Mouse (Mus musculus): ENCODE measurements around the gene H2-Eb1. TPM values are rescaled to one million over a fixed set of nuclear protein-coding genes. Genes with fewer than 3 reads are reported as not detected.

The H2-Eb1 gene
- 0.23 and 0.63 TPM in 2 replicates for polyA plus RNA-seq (2014; fragmentation: Nextera tagmentation; extraction: Ambion mirVana)

DNA sequence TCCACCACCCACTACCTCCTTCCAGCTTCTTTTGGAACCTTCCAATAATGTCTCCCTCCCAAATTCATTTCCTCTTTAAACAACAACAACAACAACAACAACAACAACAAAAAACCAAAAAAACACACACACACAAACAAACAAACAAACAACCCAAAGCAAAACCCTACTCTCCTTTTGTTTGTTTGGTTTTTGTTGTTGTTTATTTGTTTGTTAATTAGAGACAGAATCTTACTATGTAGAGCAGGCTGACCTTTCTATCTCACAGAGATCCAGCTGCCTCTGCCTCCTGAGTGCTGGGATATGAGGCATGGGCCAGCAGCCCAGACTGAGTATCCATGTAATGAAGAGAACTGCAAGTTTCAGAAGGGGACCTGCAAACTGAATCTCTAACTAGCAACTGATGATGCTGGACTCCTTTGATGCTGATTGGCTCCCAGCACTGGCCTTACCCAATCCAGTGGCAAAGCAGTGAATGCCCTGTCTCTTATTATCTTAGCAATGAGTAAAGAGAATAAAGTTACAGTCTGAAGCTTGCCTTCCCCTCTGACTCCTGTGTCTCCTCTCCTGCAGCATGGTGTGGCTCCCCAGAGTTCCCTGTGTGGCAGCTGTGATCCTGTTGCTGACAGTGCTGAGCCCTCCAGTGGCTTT lies at the start of gene H2-Eb1:
H2-Eb1 (plus strand) TSS at position 488 of the 651 bp plus-strand sequence.
- no peak within 1 kb of the TSS for H3K4me3 ChIP-seq (ENCODE audit: low read depth, low read length)
- no peak within 1 kb of the TSS for H3K9ac ChIP-seq (ENCODE audit: low read depth, low read length)
- H3K9me3 ChIP-seq (ENCODE audit: control insufficient read depth, low read length) = no peaks in the 10 kb centered on the region
- H3K4me2 ChIP-seq = no peak within 1 kb of the TSS
- ATAC-seq (replicated peaks; ENCODE audit: low FRiP score) (peak; percentile 51; the same call in 1 of the 2 replicates), DNase-seq (ENCODE audit: low spot score) (no peak)
- H3K4me1 ChIP-seq (replicated peaks; ENCODE audit: control insufficient read depth, insufficient read depth, low read length) = no peaks in the 10 kb centered on the region
- H3K27me3 ChIP-seq (replicated peaks; ENCODE audit: control insufficient read depth, insufficient read depth, low read length) = no peaks in the 10 kb centered on the region; the same call in 1 of the 2 replicates
- no peaks in the 10 kb centered on the region for H3K36me3 ChIP-seq (ENCODE audit: control insufficient read depth, insufficient read depth, low read length)
- no peak within 1 kb of the TSS for H3K27ac ChIP-seq (ENCODE audit: low read depth, low read length)

DNA sequence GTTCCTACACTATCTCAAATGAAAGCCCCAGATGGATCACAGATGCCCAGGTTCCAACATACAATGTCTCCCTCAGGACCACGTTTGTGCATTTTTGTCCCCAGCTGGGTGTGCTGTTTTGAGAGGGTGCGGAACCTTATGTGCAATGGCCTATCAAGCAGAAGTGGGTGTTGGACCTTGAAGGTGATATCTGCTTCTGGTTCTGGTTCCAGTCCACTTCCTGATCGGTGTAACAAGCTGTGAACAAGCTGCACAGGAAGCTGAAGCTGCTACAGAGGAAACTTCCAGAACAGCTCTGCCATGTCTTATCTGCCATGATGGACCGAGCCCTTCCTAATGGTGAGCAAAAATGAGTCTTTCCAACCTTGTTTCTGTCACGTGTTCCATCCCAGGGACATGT lies 49.2 kb upstream of the H2-Eb1 start:
- 72% methylated on average over 5 of the region's 5 CpGs for WGBS
- DNase-seq (ENCODE audit: low spot score) (no peak), ATAC-seq (replicated peaks; ENCODE audit: low FRiP score) (no peak)
- no peak overlapping the region for H3K4me3 ChIP-seq (ENCODE audit: low read depth, low read length)
- H3K9ac ChIP-seq (ENCODE audit: low read depth, low read length) = no peak overlapping the region
- no peak overlapping the region for H3K4me2 ChIP-seq
- no peaks in the 10 kb centered on the region for H3K36me3 ChIP-seq (ENCODE audit: control insufficient read depth, insufficient read depth, low read length)
- H3K27ac ChIP-seq (ENCODE audit: low read depth, low read length) = no peak overlapping the region
- H3K4me1 ChIP-seq (replicated peaks; ENCODE audit: control insufficient read depth, insufficient read depth, low read length) = no peaks in the 10 kb centered on the region
- H3K27me3 ChIP-seq (replicated peaks; ENCODE audit: control insufficient read depth, insufficient read depth, low read length) = no peaks in the 10 kb centered on the region; the same call in none of the 2 replicates
- H3K9me3 ChIP-seq (ENCODE audit: control insufficient read depth, low read length) = no peaks in the 10 kb centered on the region

DNA sequence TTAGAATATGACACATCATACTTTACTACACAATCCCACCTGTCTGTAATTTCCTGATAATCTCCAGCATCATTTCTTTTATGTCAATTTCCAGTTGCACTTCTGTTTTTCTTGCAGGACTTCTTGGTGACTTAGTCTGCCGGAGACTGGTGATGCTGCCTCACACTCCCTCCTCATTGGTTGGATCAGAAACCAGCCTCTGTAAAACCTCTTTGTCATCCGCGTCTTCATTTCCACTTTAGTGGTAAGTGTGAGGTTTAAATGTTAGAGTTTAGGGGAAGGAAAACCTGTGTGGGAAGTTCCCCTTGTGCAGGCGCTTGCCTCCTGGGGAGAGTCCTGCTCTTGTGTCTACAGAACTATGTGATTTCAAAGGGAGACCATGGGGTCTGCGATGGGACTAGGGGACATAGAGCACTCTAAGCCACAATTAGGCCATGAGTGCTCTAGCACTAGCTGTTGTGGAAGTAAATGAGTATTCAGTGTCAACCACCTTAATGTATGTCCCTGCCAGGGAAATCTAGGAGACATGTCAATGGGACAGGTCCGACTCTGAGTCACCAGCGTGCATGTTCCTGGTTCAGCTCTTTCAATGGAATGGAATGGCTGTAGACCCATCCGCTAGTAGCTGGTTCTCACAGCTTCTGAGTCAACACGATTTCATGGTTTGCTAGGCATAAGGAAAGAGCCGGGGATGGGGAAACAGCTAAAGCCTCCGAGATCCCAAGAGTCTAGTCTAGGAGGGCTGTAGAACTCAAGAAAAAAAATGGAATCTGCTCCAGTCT lies 47.9 kb upstream of the H2-Eb1 start, which contains the start of gene H2-Ab1:
H2-Ab1 (plus strand) TSS at position 96 of the 782 bp plus-strand sequence.
- WGBS = 63% methylated on average over 11 of the region's 11 CpGs
- no peaks in the 10 kb centered on the region for H3K36me3 ChIP-seq (ENCODE audit: control insufficient read depth, insufficient read depth, low read length)
- DNase-seq (ENCODE audit: low spot score) = peak; percentile 44

GRCm38 (mm10) chr17:34260551-34260950 lies 45.1 kb upstream of the H2-Eb1 start:
- Histone ChIP-seq H3K4me2 (no peak overlapping the region), H3K27ac (ENCODE audit: low read depth, low read length) (no peak overlapping the region), H3K9me3 (ENCODE audit: control insufficient read depth, low read length) (no peaks in the 10 kb centered on the region), H3K36me3 (ENCODE audit: control insufficient read depth, insufficient read depth, low read length) (no peaks in the 10 kb centered on the region), H3K9ac (ENCODE audit: low read depth, low read length) (no peak overlapping the region), H3K27me3 (replicated peaks; ENCODE audit: control insufficient read depth, insufficient read depth, low read length) (peaks cover 28% of the 10 kb centered on the region), H3K4me1 (replicated peaks; ENCODE audit: control insufficient read depth, insufficient read depth, low read length) (0 out of 2 replicates have a peak, but pooled peaks cover 4% of the 10 kb centered on the region), H3K4me3 (ENCODE audit: low read depth, low read length) (no peak overlapping the region)
- no peak for DNase-seq (ENCODE audit: low spot score)
- ATAC-seq (replicated peaks; ENCODE audit: low FRiP score) = no peak
- 70% methylated on average over 5 of the region's 5 CpGs for WGBS

More for the DNA sequence above, 47.9 kb upstream of the H2-Eb1 start, which contains the start of gene H2-Ab1:
- Histone ChIP-seq H3K9ac (ENCODE audit: low read depth, low read length) (no peak within 1 kb of the TSS), H3K9me3 (ENCODE audit: control insufficient read depth, low read length) (no peaks in the 10 kb centered on the region), H3K27me3 (replicated peaks; ENCODE audit: control insufficient read depth, insufficient read depth, low read length) (peaks cover 4% of the 10 kb centered on the region), H3K27ac (ENCODE audit: low read depth, low read length) (no peak within 1 kb of the TSS), H3K4me1 (replicated peaks; ENCODE audit: control insufficient read depth, insufficient read depth, low read length) (no peaks in the 10 kb centered on the region), H3K4me2 (no peak within 1 kb of the TSS), H3K4me3 (ENCODE audit: low read depth, low read length) (no peak within 1 kb of the TSS)
- no peak for ATAC-seq (replicated peaks; ENCODE audit: low FRiP score)

GRCm38 (mm10) chr17:34261502-34261901 lies 44.2 kb upstream of the H2-Eb1 start:
- peaks cover 28% of the 10 kb centered on the region for H3K27me3 ChIP-seq (replicated peaks; ENCODE audit: control insufficient read depth, insufficient read depth, low read length)
- H3K9ac ChIP-seq (ENCODE audit: low read depth, low read length) = no peak overlapping the region
- H3K4me3 ChIP-seq (ENCODE audit: low read depth, low read length) = no peak overlapping the region
- no peaks in the 10 kb centered on the region for H3K36me3 ChIP-seq (ENCODE audit: control insufficient read depth, insufficient read depth, low read length)
- DNase-seq (ENCODE audit: low spot score) (no peak), ATAC-seq (replicated peaks; ENCODE audit: low FRiP score) (no peak)
- 27% methylated on average over 4 of the region's 4 CpGs for WGBS
- 0 out of 2 replicates have a peak, but pooled peaks cover 4% of the 10 kb centered on the region for H3K4me1 ChIP-seq (replicated peaks; ENCODE audit: control insufficient read depth, insufficient read depth, low read length)
- H3K27ac ChIP-seq (ENCODE audit: low read depth, low read length) = no peak overlapping the region
- H3K4me2 ChIP-seq = no peak overlapping the region
- no peaks in the 10 kb centered on the region for H3K9me3 ChIP-seq (ENCODE audit: control insufficient read depth, low read length)

DNA sequence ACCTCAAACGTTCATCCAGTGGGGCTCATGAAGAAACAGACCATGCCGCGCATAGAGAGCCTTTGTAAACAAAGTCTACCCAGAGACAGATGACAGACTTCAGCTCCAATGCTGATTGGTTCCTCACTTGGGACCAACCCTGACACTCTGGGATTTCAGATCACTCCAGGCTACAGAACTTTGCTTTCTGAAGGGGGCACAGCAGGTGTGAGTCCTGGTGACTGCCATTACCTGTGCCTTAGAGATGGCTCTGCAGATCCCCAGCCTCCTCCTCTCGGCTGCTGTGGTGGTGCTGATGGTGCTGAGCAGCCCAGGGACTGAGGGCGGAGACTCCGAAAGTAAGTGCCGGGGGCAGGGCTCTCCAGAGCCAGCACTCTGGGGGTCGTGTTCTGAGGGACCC lies 42.6 kb upstream of the H2-Eb1 start:
- Histone ChIP-seq H3K27ac (ENCODE audit: low read depth, low read length) (no peak overlapping the region), H3K27me3 (replicated peaks; ENCODE audit: control insufficient read depth, insufficient read depth, low read length) (peaks cover 28% of the 10 kb centered on the region), H3K9me3 (ENCODE audit: control insufficient read depth, low read length) (no peaks in the 10 kb centered on the region), H3K4me2 (peak overlapping the region; percentile 93), H3K4me1 (replicated peaks; ENCODE audit: control insufficient read depth, insufficient read depth, low read length) (0 out of 2 replicates have a peak, but pooled peaks cover 4% of the 10 kb centered on the region), H3K4me3 (ENCODE audit: low read depth, low read length) (peak overlapping the region; percentile 56), H3K9ac (ENCODE audit: low read depth, low read length) (no peak overlapping the region), H3K36me3 (ENCODE audit: control insufficient read depth, insufficient read depth, low read length) (no peaks in the 10 kb centered on the region)
- 3% methylated on average over 8 of the region's 8 CpGs for WGBS
- DNase-seq (ENCODE audit: low spot score) = peak; percentile 68
- peak; percentile 66 for ATAC-seq (replicated peaks; ENCODE audit: low FRiP score)

DNA sequence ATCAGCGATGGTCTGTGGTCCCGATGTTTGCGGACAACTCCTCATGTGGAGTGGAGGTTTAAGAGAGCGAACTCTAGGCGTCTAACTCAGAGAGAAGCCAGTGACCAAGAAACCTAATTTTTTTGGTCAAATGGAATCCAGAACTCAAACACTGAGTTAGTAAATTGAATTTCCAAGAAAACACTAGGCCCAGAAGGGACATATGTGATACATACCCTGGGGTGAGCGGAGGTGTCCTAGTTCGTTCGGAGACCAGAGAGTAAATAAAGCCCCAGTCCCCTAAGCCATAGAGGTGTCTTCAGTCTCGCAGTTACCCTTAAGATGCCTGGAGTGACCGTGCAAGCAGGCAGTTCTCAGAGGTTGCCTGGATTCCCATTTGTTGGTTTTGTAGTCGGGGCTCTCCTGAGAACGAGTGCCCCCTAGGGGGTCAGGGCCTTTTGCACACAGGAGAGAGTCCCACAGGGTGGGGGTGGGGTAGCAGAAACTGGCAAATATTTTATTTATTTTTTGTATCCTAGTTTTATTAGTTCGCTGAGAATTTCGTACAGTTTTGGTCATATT lies 41.8 kb upstream of the H2-Eb1 start:
- H3K4me3 ChIP-seq (ENCODE audit: low read depth, low read length) = peak overlapping the region; percentile 56
- ATAC-seq (replicated peaks; ENCODE audit: low FRiP score) = no peak
- peak overlapping the region; percentile 93 for H3K4me2 ChIP-seq
- peaks cover 28% of the 10 kb centered on the region for H3K27me3 ChIP-seq (replicated peaks; ENCODE audit: control insufficient read depth, insufficient read depth, low read length)
- 0 out of 2 replicates have a peak, but pooled peaks cover 4% of the 10 kb centered on the region for H3K4me1 ChIP-seq (replicated peaks; ENCODE audit: control insufficient read depth, insufficient read depth, low read length)
- no peaks in the 10 kb centered on the region for H3K36me3 ChIP-seq (ENCODE audit: control insufficient read depth, insufficient read depth, low read length)
- DNase-seq (ENCODE audit: low spot score) = peak; percentile 60
- no peak overlapping the region for H3K27ac ChIP-seq (ENCODE audit: low read depth, low read length)
- no peak overlapping the region; the same call in 1 of the 2 replicates for H3K9ac ChIP-seq (ENCODE audit: low read depth, low read length)
- no peaks in the 10 kb centered on the region for H3K9me3 ChIP-seq (ENCODE audit: control insufficient read depth, low read length)
- 7% methylated on average over 14 of the region's 14 CpGs for WGBS

- Histone ChIP-seq H3K4me3 (ENCODE audit: low read depth, low read length) (peak overlapping the region; percentile 56), H3K4me2 (peak overlapping the region; percentile 93), H3K36me3 (ENCODE audit: control insufficient read depth, insufficient read depth, low read length) (no peaks in the 10 kb centered on the region), H3K9ac (ENCODE audit: low read depth, low read length) (peak overlapping the region; percentile 61), H3K27me3 (replicated peaks; ENCODE audit: control insufficient read depth, insufficient read depth, low read length) (peaks cover 28% of the 10 kb centered on the region), H3K4me1 (replicated peaks; ENCODE audit: control insufficient read depth, insufficient read depth, low read length) (0 out of 2 replicates have a peak, but pooled peaks cover 4% of the 10 kb centered on the region), H3K9me3 (ENCODE audit: control insufficient read depth, low read length) (no peaks in the 10 kb centered on the region), H3K27ac (ENCODE audit: low read depth, low read length) (no peak overlapping the region)
- ATAC-seq (replicated peaks; ENCODE audit: low FRiP score) (0 out of 2 replicates have a peak, but pooled peaks have one; percentile 20), DNase-seq (ENCODE audit: low spot score) (peak; percentile 68)
- 2% methylated on average over 88 of the region's 93 CpGs for WGBS
Measured at GRCm38 (mm10) chr17:34264452-34265351, 41.0 kb upstream of the H2-Eb1 start.

Measured in liver, embryonic 11.5 days (tissue).